Mouse (Mus musculus) embryonic facial prominence, embryonic 10.5 days (tissue): Measurements from ENCODE around the gene Tbc1d9b. TPM values are rescaled to one million over a fixed set of nuclear protein-coding genes. Genes with fewer than 3 reads are reported as not detected.

Experiments used
- polyA plus RNA-seq: library from polyadenylated mRNA; unstranded; fragments of >200 nt; fragmentation: Nextera tagmentation; extraction: Ambion mirVana; gene quantifications from 2 replicates; pipeline ENCODE4 v1.2.1, GENCODE M21; 2016

The Tbc1d9b gene
- polyA plus RNA-seq, 1 experiment from 2014 or later, result 36.9 TPM

Other genes starting within 250 kb of the Tbc1d9b start
- 0.19 and 0.87 TPM in 2 replicates for gene Rasgef1c, start 229.6 kb upstream of the Tbc1d9b start, polyA plus RNA-seq
- gene Rnf130, start 106.0 kb upstream of the Tbc1d9b start, polyA plus RNA-seq, result 57.4 and 60.5 TPM in 2 replicates
- gene Mrnip, start 43.0 kb downstream of the Tbc1d9b start, polyA plus RNA-seq, result 24.1 and 27.3 TPM in 2 replicates
- gene Sqstm1, start 79.4 kb downstream of the Tbc1d9b start, polyA plus RNA-seq, result 130 and 131 TPM in 2 replicates
- gene Mgat4b, start 79.5 kb downstream of the Tbc1d9b start, polyA plus RNA-seq, result 22.6 and 23.5 TPM in 2 replicates
- gene Ltc4s, start 107.2 kb downstream of the Tbc1d9b start, polyA plus RNA-seq, result 0.75 and 1.4 TPM in 2 replicates
- gene Maml1, start 160.9 kb downstream of the Tbc1d9b start, polyA plus RNA-seq, result 6.7 and 7.2 TPM in 2 replicates
- 318 and 328 TPM in 2 replicates for gene Canx, start 194.3 kb downstream of the Tbc1d9b start, polyA plus RNA-seq
- gene Cby3, start 223.1 kb downstream of the Tbc1d9b start, polyA plus RNA-seq, result 0.52 TPM in 1 of 2 replicates, not detected in the other
- 611 and 614 TPM in 2 replicates for gene Hnrnph1, start 245.6 kb downstream of the Tbc1d9b start, polyA plus RNA-seq